Mouse (Mus musculus) CH12.LX (cell line): ENCODE measurements around the gene Naa35.

Source experiments
- CTCF ChIP-seq, 2 experiments: IDR thresholded peaks in 1 of 2; conservative IDR thresholded peaks in 1 of 2; 2 replicates each; pipeline ENCODE4 v1.5.1; 2011 to 2012; ENCODE audit warnings: low read depth in 2 of 2, low read length in 2 of 2, improper control_type of control experiment in 1 of 2, inconsistent platforms in 1 of 2, mild to moderate bottlenecking in 1 of 2, moderate library complexity in 1 of 2
- ELF1 ChIP-seq: IDR thresholded peaks from 2 replicates; pipeline ENCODE4 v1.6.1; 2014; ENCODE audit warnings: low read depth, mild to moderate bottlenecking, inconsistent platforms, low read length, improper control_type of control experiment
- ETS1 ChIP-seq: conservative IDR thresholded peaks from 2 replicates; pipeline ENCODE4 v1.6.1; 2012; ENCODE audit warnings: low read depth, mild to moderate bottlenecking, inconsistent platforms, low read length, improper control_type of control experiment, moderate library complexity
- HCFC1 ChIP-seq: IDR thresholded peaks from 2 replicates; pipeline ENCODE4 v1.6.1; 2012; ENCODE audit warnings: low read depth, mild to moderate bottlenecking, inconsistent platforms, low read length, improper control_type of control experiment
- JUND ChIP-seq: conservative IDR thresholded peaks from 2 replicates; pipeline ENCODE4 v1.6.1; 2011; ENCODE audit warnings: low read depth, low read length, improper control_type of control experiment
- MEF2A ChIP-seq: IDR thresholded peaks from 2 replicates; pipeline ENCODE4 v1.6.1; 2014; ENCODE audit warnings: low read depth, mild to moderate bottlenecking, inconsistent platforms, low read length, improper control_type of control experiment, borderline replicate concordance
- POLR2AphosphoS2 ChIP-seq: IDR thresholded peaks from 2 replicates; pipeline ENCODE4 v1.6.1; 2011; ENCODE audit warnings: low read depth, low read length, improper control_type of control experiment
- TCF12 ChIP-seq: IDR thresholded peaks from 2 replicates; pipeline ENCODE4 v1.6.1; 2014; ENCODE audit warnings: low read depth, mild to moderate bottlenecking, inconsistent platforms, low read length, improper control_type of control experiment

- TF ChIP-seq MEF2A = no peak
- no peak for TF ChIP-seq CTCF (conservative IDR thresholded peaks at IDR 0.05 in 1 of 2, IDR thresholded peaks at IDR 0.05 in 1 of 2; ENCODE audit: low read depth in 2 of 2, low read length in 2 of 2)
- TF ChIP-seq ETS1 = no peak
- no peak for TF ChIP-seq HCFC1
- TF ChIP-seq POLR2AphosphoS2 = no peak
- no peak for TF ChIP-seq TCF12
- no peak for TF ChIP-seq JUND
- no peak for TF ChIP-seq ELF1
Measured at GRCm38 (mm10) chr13:59585648-59586005, 568 bp downstream of the Naa35 start.
